Mouse (Mus musculus) forebrain, postnatal 0 days (tissue): ENCODE results near the gene Rasal2. TPM values are rescaled to one million over a fixed set of nuclear protein-coding genes. Genes with fewer than 3 reads are reported as not detected.

Experiments
- ATAC-seq: fragments of 200-750 bp; cut with Nextera tagmentation; 2 replicates; pipeline ENCODE4 v1.8.0; 2017; ENCODE audit warnings: mild to moderate bottlenecking, moderate library complexity
- DNase-seq: peaks from one replicate; pipeline ENCODE4 v3.0.0-alpha.2; 2015
- H3K27ac ChIP-seq: fragments of 300-500 bp; sonication (generic); 2 replicates; pipeline ENCODE4 v1.5.1; 2014; ENCODE audit warnings: low read depth, mild to moderate bottlenecking, antibody characterized with exemption, low read length, moderate library complexity, mixed read lengths
- H3K27me3 ChIP-seq: fragments of 300-500 bp; sonication (generic); 2 replicates; pipeline ENCODE4 v1.6.1; 2014; ENCODE audit warnings: mild to moderate bottlenecking, low read length, mixed read lengths; ENCODE audit not compliant: insufficient read depth
- H3K36me3 ChIP-seq: fragments of 300-500 bp; sonication (generic); 2 replicates; pipeline ENCODE4 v1.6.1; 2014; ENCODE audit warnings: mild to moderate bottlenecking, moderate library complexity; ENCODE audit not compliant: insufficient read depth
- H3K4me1 ChIP-seq: fragments of 300-500 bp; sonication (generic); 2 replicates; pipeline ENCODE4 v1.6.1; 2014; ENCODE audit warnings: antibody characterized with exemption; ENCODE audit not compliant: insufficient read depth
- H3K4me2 ChIP-seq: fragments of 300-500 bp; sonication (generic); 2 replicates; pipeline ENCODE4 v1.6.1; 2014; ENCODE audit warnings: low read depth, mild to moderate bottlenecking, moderate library complexity
- H3K4me3 ChIP-seq: fragments of 300-500 bp; sonication (generic); 2 replicates; pipeline ENCODE4 v1.5.1; 2014; ENCODE audit warnings: low read depth, low read length, mixed read lengths
- H3K9ac ChIP-seq: fragments of 300-500 bp; sonication (generic); 2 replicates; pipeline ENCODE4 v1.6.1; 2014; ENCODE audit warnings: mild to moderate bottlenecking
- H3K9me3 ChIP-seq: fragments of 300-500 bp; sonication (generic); 2 replicates; pipeline ENCODE4 v1.6.1; 2016; ENCODE audit warnings: low read length
- CTCF ChIP-seq: sonication (generic); IDR thresholded peaks from 2 replicates; pipeline ENCODE4 v1.5.1; 2016; ENCODE audit warnings: antibody characterized with exemption, control low read depth, low read depth
- WGBS: fragments of 180-500 bp; shearing (Covaris S2); extraction: QIAGEN DNeasy Blood & Tissue Kit; methylation state at CpG from one replicate; pipeline ENCODE4 v1.1.7; 2014; 5-methylcytosine and 5-hydroxymethylcytosine counted together
- polyA plus RNA-seq: library from polyadenylated mRNA; unstranded; fragments of >200 nt; fragmentation: Nextera tagmentation; extraction: Ambion mirVana; gene quantifications from 2 replicates; pipeline ENCODE4 v1.2.1, GENCODE M21; 2015
- total RNA-seq: library from RNA; depleted of rRNA; stranded (reverse); fragments of >200 nt; gene quantifications from 2 replicates; pipeline ENCODE4 v1.2.3, GENCODE M21; 2014

Gene Rasal2
- total and polyA plus RNA-seq, 2 experiments from 2014 or later: 26.3 to 42.1 TPM

DNA sequence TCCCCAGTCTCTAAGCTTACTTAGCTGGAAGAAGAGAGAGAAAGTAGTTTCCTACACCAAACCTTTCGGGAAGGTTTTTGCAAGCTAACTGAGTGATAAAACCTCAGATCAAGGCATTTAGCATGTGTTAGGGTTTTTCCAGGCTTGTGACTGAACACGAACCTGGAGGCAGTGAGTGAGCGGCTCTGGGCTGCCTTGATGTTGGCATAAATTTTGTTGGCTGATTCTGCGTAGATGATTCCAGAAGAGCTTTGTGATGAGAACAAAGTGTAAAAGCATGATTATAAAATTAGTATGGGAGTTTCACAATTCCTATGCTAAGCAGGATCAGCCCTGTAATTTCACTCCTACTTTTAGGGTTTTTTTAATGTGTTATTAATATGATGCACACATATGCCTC, 15.2 kb upstream of the Rasal2 start:
- WGBS: 85% methylated on average over 4 of the region's 4 CpGs
- TF ChIP-seq CTCF: no peak
- DNase-seq (no peak), ATAC-seq (no peak)
- Histone ChIP-seq H3K4me3 (no peak overlapping the region), H3K4me2 (no peak overlapping the region), H3K9ac (no peak overlapping the region), H3K4me1 (no peaks in the 10 kb centered on the region), H3K36me3 (no peaks in the 10 kb centered on the region), H3K27me3 (no peaks in the 10 kb centered on the region), H3K9me3 (no peaks in the 10 kb centered on the region), H3K27ac (no peak overlapping the region)

DNA sequence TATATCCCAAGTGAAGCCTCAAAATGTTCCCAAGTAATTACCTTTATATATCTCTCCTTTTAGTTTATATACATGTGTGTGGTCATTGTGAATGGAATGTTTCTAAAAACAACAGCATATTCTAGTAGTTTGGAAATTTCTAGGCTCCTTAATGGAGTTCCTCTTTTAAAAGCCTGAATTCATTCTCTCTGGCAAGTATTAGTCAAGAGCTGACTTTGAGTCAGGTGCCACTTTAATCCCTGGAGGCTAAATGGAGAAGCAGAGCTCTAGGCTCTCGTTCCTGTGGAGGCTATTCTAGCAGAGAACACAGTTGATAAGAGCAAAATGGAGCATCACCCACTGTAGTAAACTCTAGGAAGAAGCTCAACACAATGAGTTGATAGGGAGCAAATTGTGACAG, 14.5 kb upstream of the Rasal2 start:
- Histone ChIP-seq H3K27me3 (no peaks in the 10 kb centered on the region), H3K4me3 (no peak overlapping the region), H3K36me3 (no peaks in the 10 kb centered on the region), H3K4me1 (no peaks in the 10 kb centered on the region), H3K27ac (no peak overlapping the region), H3K9me3 (no peaks in the 10 kb centered on the region), H3K4me2 (no peak overlapping the region), H3K9ac (no peak overlapping the region)
- TF ChIP-seq CTCF: no peak
- WGBS: 76% methylated on average over 1 of the region's 1 CpGs
- DNase-seq: no peak
- no peak for ATAC-seq

- Histone ChIP-seq H3K27me3 (no peaks in the 10 kb centered on the region), H3K36me3 (no peaks in the 10 kb centered on the region), H3K4me3 (no peak overlapping the region), H3K4me2 (peak overlapping the region; percentile 23; the same call in 1 of the 2 replicates), H3K27ac (peak overlapping the region; percentile 30), H3K4me1 (no peaks in the 10 kb centered on the region), H3K9me3 (no peaks in the 10 kb centered on the region), H3K9ac (no peak overlapping the region)
- WGBS: 27% methylated on average over 8 of the region's 8 CpGs
- DNase-seq (peak; percentile 61), ATAC-seq (peak; percentile 91)
- no peak for TF ChIP-seq CTCF
These were observed 13.5 kb upstream of the Rasal2 start for GRCm38 (mm10) chr1:157425741-157426427.

GRCm38 (mm10) chr1:157417861-157418260, 5.5 kb upstream of the Rasal2 start:
- DNase-seq (no peak), ATAC-seq (no peak)
- no peaks in the 10 kb centered on the region for H3K4me1 ChIP-seq
- no peak overlapping the region for H3K27ac ChIP-seq
- H3K4me3 ChIP-seq: no peak overlapping the region
- no peak overlapping the region for H3K4me2 ChIP-seq
- H3K36me3 ChIP-seq: no peaks in the 10 kb centered on the region
- H3K9me3 ChIP-seq: no peaks in the 10 kb centered on the region
- WGBS: 12% methylated on average over 7 of the region's 7 CpGs
- H3K27me3 ChIP-seq: no peaks in the 10 kb centered on the region
- no peak overlapping the region for H3K9ac ChIP-seq
- TF ChIP-seq CTCF: no peak

DNA sequence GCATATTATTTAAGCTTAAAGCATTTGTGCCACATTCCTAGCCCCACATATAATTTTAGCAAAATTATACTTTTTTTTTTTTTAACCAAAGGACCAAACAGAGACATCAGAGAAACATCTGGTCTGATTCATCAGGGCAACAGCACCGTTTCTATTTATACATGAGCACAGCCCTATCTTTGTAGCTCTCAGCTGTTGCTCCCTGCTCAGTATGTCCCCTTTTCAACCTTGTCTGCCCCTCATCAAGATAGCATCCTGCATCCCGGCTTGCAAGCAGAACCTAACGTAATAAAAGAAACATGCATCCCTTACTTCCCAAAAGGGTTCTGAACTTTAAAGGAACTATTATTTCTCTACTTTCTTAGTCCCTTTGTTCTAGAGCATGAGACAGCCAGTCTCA, 5.0 kb upstream of the Rasal2 start:
- WGBS: 16% methylated on average over 3 of the region's 3 CpGs
- no peaks in the 10 kb centered on the region for H3K9me3 ChIP-seq

GRCm38 (mm10) chr1:157416628-157417027, 4.2 kb upstream of the Rasal2 start:
- Histone ChIP-seq H3K4me1 (no peaks in the 10 kb centered on the region), H3K9me3 (no peaks in the 10 kb centered on the region), H3K9ac (no peak overlapping the region), H3K4me2 (no peak overlapping the region), H3K27ac (no peak overlapping the region), H3K36me3 (no peaks in the 10 kb centered on the region), H3K4me3 (no peak overlapping the region), H3K27me3 (no peaks in the 10 kb centered on the region)
- 84% methylated on average over 2 of the region's 2 CpGs for WGBS
- ATAC-seq: no peak
- no peak for DNase-seq
- TF ChIP-seq CTCF: no peak

More for the DNA sequence above, 5.0 kb upstream of the Rasal2 start:
- ATAC-seq (no peak), DNase-seq (no peak)
- H3K4me3 ChIP-seq: no peak overlapping the region
- no peak overlapping the region for H3K27ac ChIP-seq
- H3K4me1 ChIP-seq: no peaks in the 10 kb centered on the region
- no peak overlapping the region for H3K9ac ChIP-seq
- H3K4me2 ChIP-seq: no peak overlapping the region
- TF ChIP-seq CTCF: no peak
- H3K27me3 ChIP-seq: no peaks in the 10 kb centered on the region
- no peaks in the 10 kb centered on the region for H3K36me3 ChIP-seq

DNA sequence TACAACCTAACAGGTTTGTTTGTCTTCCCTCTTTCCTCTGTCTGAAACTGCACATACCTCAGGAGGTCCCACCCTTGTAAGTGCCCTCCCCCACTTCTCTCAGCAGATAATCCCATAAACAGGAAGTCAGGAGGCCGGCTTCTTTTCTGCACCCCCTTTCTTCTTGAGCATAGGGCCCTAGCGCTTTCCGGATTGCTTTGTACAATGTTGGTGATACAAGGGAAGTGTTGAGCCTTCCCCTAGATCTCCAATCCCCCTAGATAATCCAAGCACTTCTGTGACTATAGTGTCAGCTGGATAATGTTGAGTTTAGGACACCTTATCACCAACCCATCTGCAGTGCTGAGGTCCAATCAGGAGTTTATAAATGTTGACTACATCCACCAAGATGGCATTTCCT, 3.4 kb upstream of the Rasal2 start:
- H3K9ac ChIP-seq: no peak overlapping the region
- TF ChIP-seq CTCF: no peak
- WGBS: 81% methylated on average over 3 of the region's 3 CpGs

More for the DNA sequence above, 3.4 kb upstream of the Rasal2 start:
- DNase-seq (no peak), ATAC-seq (no peak)
- H3K27me3 ChIP-seq: no peaks in the 10 kb centered on the region
- H3K36me3 ChIP-seq: no peaks in the 10 kb centered on the region
- H3K4me2 ChIP-seq: no peak overlapping the region
- H3K4me3 ChIP-seq: no peak overlapping the region
- no peak overlapping the region for H3K27ac ChIP-seq
- H3K9me3 ChIP-seq: no peaks in the 10 kb centered on the region
- H3K4me1 ChIP-seq: no peaks in the 10 kb centered on the region
